In the genomic region with DNA sequence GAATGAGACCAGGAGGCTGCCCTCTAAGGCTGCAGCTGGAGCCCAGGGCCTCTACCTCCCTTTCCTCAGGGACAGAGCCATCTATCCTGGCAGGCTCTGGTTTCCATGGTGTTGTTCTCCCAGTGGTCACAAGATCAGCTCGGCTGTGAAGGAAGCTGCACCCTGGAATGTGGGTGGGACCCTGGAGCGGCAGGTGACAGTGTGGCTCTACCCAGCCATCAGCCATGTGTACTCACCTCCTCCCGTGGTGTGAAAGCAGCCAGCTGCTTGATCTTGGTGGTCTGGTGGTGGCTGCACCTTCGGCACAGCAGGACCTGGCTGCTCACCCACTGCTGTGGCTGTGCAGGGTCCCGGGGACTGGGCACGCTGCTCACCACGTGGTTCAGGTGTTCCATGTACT, we compare ENCODE assay signal across 23 mouse cellular contexts. TPM values are rescaled to one million over a fixed set of nuclear protein-coding genes. Genes with fewer than 3 reads are reported as not detected.
DNase-seq lines count a peak whose midpoint lies in the region; ATAC-seq and TF ChIP-seq lines count a peak whose summit lies in the region.
"Had no signal": no experiment of that assay in that cellular context is flagged by ENCODE, and none has a peak within 500 bp of the region (broad histone marks: within the 10 kb centered on the region; RNA-seq: fewer than 3 reads in every experiment).

No protein-coding gene starts in this region.

- intact Hi-C loops in heart, adult 2 months (cut with DNase I): no loop called here

- no peaks in the 10 kb centered on the region for H3K27me3 ChIP-seq in heart, adult 2 months (ENCODE audit: control insufficient read depth, insufficient read depth, low read length)
- H3K27me3 ChIP-seq in kidney, embryonic 14.5 days (ENCODE audit: control insufficient read depth, insufficient read depth, low read length): no peaks in the 10 kb centered on the region
- H3K27me3 ChIP-seq in neural tube, embryonic 13.5 days: no peaks in the 10 kb centered on the region
- no peaks in the 10 kb centered on the region for H3K27me3 ChIP-seq in neural tube, embryonic 15.5 days (replicated peaks)
- H3K27me3 ChIP-seq in myocyte (ENCODE audit: control insufficient read depth, insufficient read depth, insufficient read length): no peaks in the 10 kb centered on the region
- H3K27me3 ChIP-seq: forebrain, embryonic 12.5 days; hindbrain, embryonic 12.5 days; midbrain, embryonic 12.5 days; neural tube, embryonic 12.5 days had no signal

- H3K4me2 ChIP-seq in kidney, embryonic 14.5 days (replicated peaks; ENCODE audit: low read depth, low read length): peak overlapping the region; percentile 15
- H3K4me2 ChIP-seq in neural tube, embryonic 13.5 days: no peak overlapping the region
- H3K4me2 ChIP-seq in neural tube, embryonic 15.5 days: no peak overlapping the region
- no peak overlapping the region for H3K4me2 ChIP-seq in myocyte (ENCODE audit: low read depth)
- H3K4me2 ChIP-seq: forebrain, embryonic 12.5 days; hindbrain, embryonic 12.5 days; midbrain, embryonic 12.5 days; neural tube, embryonic 12.5 days had no signal

- WGBS in heart, adult 2 months: 44% methylated on average over 7 of the region's 7 CpGs
- WGBS in kidney, embryonic 14.5 days: 72% methylated on average over 7 of the region's 7 CpGs
- WGBS in neural tube, embryonic 13.5 days: 78% methylated on average over 7 of the region's 7 CpGs
- WGBS in neural tube, embryonic 15.5 days: 84% methylated on average over 7 of the region's 7 CpGs

- peaks cover 4% of the 10 kb centered on the region for H3K79me2 ChIP-seq in heart, adult 2 months (replicated peaks; ENCODE audit: control insufficient read depth, insufficient read depth, low read length)
- H3K79me2 ChIP-seq in myocyte (ENCODE audit: control insufficient read depth, insufficient read depth): peaks cover 24% of the 10 kb centered on the region

- H3ac ChIP-seq in myocyte (ENCODE audit: control insufficient read depth, insufficient read length): no peak overlapping the region

- TF ChIP-seq EP300 in heart, adult 2 months (IDR thresholded peaks at IDR 0.05; ENCODE audit: insufficient read depth, low read depth, low read length): no peak

- no peak for DNase-seq in heart, adult 2 months
- no peak for DNase-seq in heart, adult 11 months
- DNase-seq in kidney, postnatal 10 days: no peak
- no peak for DNase-seq in layer of hippocampus, postnatal 36 days
- DNase-seq: adrenal gland, postnatal 14 days; B cell, adult 2 months; gastrocnemius, postnatal 10 days; kidney, postnatal 25 days; left cerebral cortex, postnatal 4 days; liver; thymus, postnatal 4 days had no signal

- TF ChIP-seq CTCF in heart, adult 2 months (IDR thresholded peaks at IDR 0.05): no peak

- no peak overlapping the region for H3K9ac ChIP-seq in heart, adult 2 months (ENCODE audit: low read depth, low read length)
- H3K9ac ChIP-seq in kidney, embryonic 14.5 days (ENCODE audit: low read depth, low read length): 0 out of 2 replicates have a peak overlapping the region, but pooled peaks have one; percentile 12
- no peak overlapping the region for H3K9ac ChIP-seq in neural tube, embryonic 13.5 days
- no peak overlapping the region for H3K9ac ChIP-seq in neural tube, embryonic 15.5 days (replicated peaks)
- H3K9ac ChIP-seq: forebrain, embryonic 12.5 days; hindbrain, embryonic 12.5 days; midbrain, embryonic 12.5 days; neural tube, embryonic 12.5 days had no signal

- H3K9me3 ChIP-seq in kidney, embryonic 14.5 days (ENCODE audit: control insufficient read depth, low read length): no peaks in the 10 kb centered on the region
- H3K9me3 ChIP-seq in neural tube, embryonic 13.5 days: no peaks in the 10 kb centered on the region
- H3K9me3 ChIP-seq in neural tube, embryonic 15.5 days (replicated peaks): no peaks in the 10 kb centered on the region
- H3K9me3 ChIP-seq: embryonic facial prominence, embryonic 10.5 days; forebrain, embryonic 12.5 days; hindbrain, embryonic 12.5 days; midbrain, embryonic 12.5 days; neural tube, embryonic 12.5 days had no signal

- no peak overlapping the region for H3K4me3 ChIP-seq in heart, adult 2 months
- no peak overlapping the region for H3K4me3 ChIP-seq in kidney, embryonic 14.5 days (ENCODE audit: low read length)
- no peak overlapping the region for H3K4me3 ChIP-seq in neural tube, embryonic 13.5 days
- H3K4me3 ChIP-seq in neural tube, embryonic 15.5 days (replicated peaks): no peak overlapping the region
- H3K4me3 ChIP-seq in myocyte: no peak overlapping the region
- H3K4me3 ChIP-seq: embryonic facial prominence, embryonic 10.5 days; forebrain, embryonic 12.5 days; hindbrain, embryonic 12.5 days; midbrain, embryonic 12.5 days; neural tube, embryonic 12.5 days had no signal

- TF ChIP-seq POLR2A in heart, adult 2 months (IDR thresholded peaks at IDR 0.05; ENCODE audit: insufficient read depth, low read depth, low read length): no peak
- no peak for TF ChIP-seq POLR2A in myocyte (IDR thresholded peaks at IDR 0.05; ENCODE audit: insufficient read length, low read depth)

- no peaks in the 10 kb centered on the region for H3K36me3 ChIP-seq in heart, adult 2 months (ENCODE audit: control insufficient read depth, insufficient read depth, low read length)
- H3K36me3 ChIP-seq in kidney, embryonic 14.5 days (ENCODE audit: control insufficient read depth, insufficient read depth, low read length): peaks cover 59% of the 10 kb centered on the region
- H3K36me3 ChIP-seq in neural tube, embryonic 13.5 days: peaks cover 58% of the 10 kb centered on the region
- peaks cover 50% of the 10 kb centered on the region for H3K36me3 ChIP-seq in neural tube, embryonic 15.5 days
- H3K36me3 ChIP-seq in myocyte (ENCODE audit: control insufficient read depth, insufficient read depth): no peaks in the 10 kb centered on the region

- ATAC-seq in kidney, embryonic 14.5 days (ENCODE audit: low FRiP score, low TSS enrichment): no peak
- ATAC-seq in neural tube, embryonic 13.5 days (ENCODE audit: low read depth): no peak
- ATAC-seq in neural tube, embryonic 15.5 days (ENCODE audit: low FRiP score): no peak
- ATAC-seq: activated CD4-positive, CD25-positive, alpha-beta regulatory T cell, adult 4 months; inflammation-experienced regulatory T-cells, adult 6 months had no signal

- peak overlapping the region; percentile 28; the same call in 1 of the 2 replicates for H3K27ac ChIP-seq in heart, adult 2 months
- peak overlapping the region; percentile 24; the same call in 1 of the 2 replicates for H3K27ac ChIP-seq in kidney, embryonic 14.5 days (ENCODE audit: low read depth, low read length)
- H3K27ac ChIP-seq in neural tube, embryonic 13.5 days (replicated peaks): 0 out of 2 replicates have a peak overlapping the region, but pooled peaks have one; percentile 5
- H3K27ac ChIP-seq in neural tube, embryonic 15.5 days (replicated peaks): no peak overlapping the region
- H3K27ac ChIP-seq: embryonic facial prominence, embryonic 10.5 days; forebrain, embryonic 12.5 days; hindbrain, embryonic 12.5 days; macrophage; midbrain, embryonic 12.5 days; neural tube, embryonic 12.5 days had no signal

- H3K4me1 ChIP-seq in heart, adult 2 months (ENCODE audit: control insufficient read depth, insufficient read depth, low read length): peaks cover 48% of the 10 kb centered on the region
- H3K4me1 ChIP-seq in kidney, embryonic 14.5 days (ENCODE audit: control insufficient read depth, insufficient read depth, low read length): peaks cover 38% of the 10 kb centered on the region
- peaks cover 59% of the 10 kb centered on the region for H3K4me1 ChIP-seq in neural tube, embryonic 13.5 days (replicated peaks)
- H3K4me1 ChIP-seq in neural tube, embryonic 15.5 days: peaks cover 44% of the 10 kb centered on the region

TF ChIP-seq in myocyte, 11 proteins besides CTCF, POLR2A, EP300 and RAD21:
- TF ChIP-seq MYOG (IDR thresholded peaks at IDR 0.05; ENCODE audit: control insufficient read depth in 1 of 3, insufficient read depth in 1 of 3, insufficient read length in 2 of 3, low read depth in 2 of 3): peak in 2 of 3 experiments; percentile 55 to 87
- peak in 2 of 3 experiments; percentile 28 to 55 for TF ChIP-seq MYOD1 (IDR thresholded peaks at IDR 0.05; ENCODE audit: control insufficient read depth in 1 of 3, insufficient read length in 2 of 3, low read depth in 2 of 3)
- no peak for TF ChIP-seq REST (IDR thresholded peaks at IDR 0.05; ENCODE audit: insufficient read depth, insufficient read length)
- no peak for TF ChIP-seq CEBPB (IDR thresholded peaks at IDR 0.05; ENCODE audit: insufficient read depth, poor library complexity, severe bottlenecking)
- no peak for TF ChIP-seq E2F4 (IDR thresholded peaks at IDR 0.05; ENCODE audit: insufficient read depth)
- no peak for TF ChIP-seq TCF12 (IDR thresholded peaks at IDR 0.05; ENCODE audit: insufficient read depth, poor library complexity, severe bottlenecking)
- peak; percentile 38 for TF ChIP-seq TCF3 (IDR thresholded peaks at IDR 0.05; ENCODE audit: insufficient read length, low read depth)

RNA-seq across cellular contexts. Expression of a gene that starts 7.0 kb away (rescaled TPM):
- total RNA-seq in heart, adult 2 months (2021): 10 to 100 TPM; 85.9 to 93.3 TPM
- 106 and 107 TPM in 2 replicates for polyA plus RNA-seq in heart, adult 2 months (2012; rRNA removed)
- 28.3 and 29.1 TPM in 2 replicates for polyA plus RNA-seq in kidney, embryonic 14.5 days (2014; fragmentation: Nextera tagmentation; extraction: Ambion mirVana)
- 41.1 and 41.4 TPM in 2 replicates for polyA plus RNA-seq in neural tube, embryonic 13.5 days (2015; fragmentation: Nextera tagmentation; extraction: Ambion mirVana)
- polyA plus RNA-seq in neural tube, embryonic 15.5 days (2015; fragmentation: Nextera tagmentation; extraction: Ambion mirVana): 45.2 and 48.5 TPM in 2 replicates
- 31.1 TPM for polyA plus RNA-seq in myocyte (2012; fragmentation: generic; extraction: Trizol)
- 10 to 100 TPM; 64.9 to 67.5 TPM for total RNA-seq in layer of hippocampus, postnatal 36 days (2021)

RNA-seq across cellular contexts. Expression of a gene that starts 28.5 kb away (rescaled TPM):
- total RNA-seq in heart, adult 2 months (2021): 1 to 10 TPM; 3.4 to 4.2 TPM
- 3.6 and 4.7 TPM in 2 replicates for polyA plus RNA-seq in heart, adult 2 months (2012; rRNA removed)
- 1.8 and 5.5 TPM in 2 replicates for polyA plus RNA-seq in kidney, embryonic 14.5 days (2014; fragmentation: Nextera tagmentation; extraction: Ambion mirVana)
- 17.8 and 20.0 TPM in 2 replicates for polyA plus RNA-seq in neural tube, embryonic 13.5 days (2015; fragmentation: Nextera tagmentation; extraction: Ambion mirVana)
- polyA plus RNA-seq in neural tube, embryonic 15.5 days (2015; fragmentation: Nextera tagmentation; extraction: Ambion mirVana): 16.0 and 18.0 TPM in 2 replicates
- 1.4 TPM for polyA plus RNA-seq in myocyte (2012; fragmentation: generic; extraction: Trizol)
- total RNA-seq in layer of hippocampus, postnatal 36 days (2021): 10 to 100 TPM; 20.8 to 25.0 TPM

RNA-seq across cellular contexts. Expression of a gene that starts 43.2 kb away (rescaled TPM):
- total RNA-seq in heart, adult 2 months (2021): 10 to 100 TPM; 22.3 to 26.0 TPM
- 19.0 and 20.3 TPM in 2 replicates for polyA plus RNA-seq in heart, adult 2 months (2012; rRNA removed)
- 15.5 and 19.3 TPM in 2 replicates for polyA plus RNA-seq in kidney, embryonic 14.5 days (2014; fragmentation: Nextera tagmentation; extraction: Ambion mirVana)
- polyA plus RNA-seq in neural tube, embryonic 13.5 days (2015; fragmentation: Nextera tagmentation; extraction: Ambion mirVana): 31.8 and 32.7 TPM in 2 replicates
- polyA plus RNA-seq in neural tube, embryonic 15.5 days (2015; fragmentation: Nextera tagmentation; extraction: Ambion mirVana): 35.8 and 46.3 TPM in 2 replicates
- polyA plus RNA-seq in myocyte (2012; fragmentation: generic; extraction: Trizol): 34.3 TPM
- 10 to 100 TPM; 33.0 to 36.4 TPM for total RNA-seq in layer of hippocampus, postnatal 36 days (2021)
